Mouse (Mus musculus) T-cell, adult 2 months (primary cell): Measurements from ENCODE around the gene Tex2.
A peak's percentile ranks its signal among the peaks of the same experiment; 100 is the strongest.
"Not testable (repeated sequence)": the region's sequence is repeated elsewhere in the genome, so short reads cannot be mapped to it uniquely, and the experiment has no call there.

Experiments
- DNase-seq: peaks from one replicate; pipeline ENCODE4 v3.0.0; 2022; ENCODE audit warnings: low spot score

Gene Tex2

GRCm38 (mm10) chr11:106579146-106579545 is 34.1 kb downstream of the Tex2 start:
- no peak for DNase-seq

- DNase-seq: not testable (repeated sequence)
Observed at GRCm38 (mm10) chr11:106577624-106578355, 35.4 kb downstream of the Tex2 start.

- DNase-seq: no peak
Observed at GRCm38 (mm10) chr11:106574456-106574855, 38.8 kb downstream of the Tex2 start.

- DNase-seq: no peak
Observed at GRCm38 (mm10) chr11:106573476-106574240, 39.6 kb downstream of the Tex2 start.

- DNase-seq: no peak
Observed at GRCm38 (mm10) chr11:106572958-106573357, 40.3 kb downstream of the Tex2 start.

- no peak for DNase-seq
Observed at GRCm38 (mm10) chr11:106572020-106572782, 41.0 kb downstream of the Tex2 start.

GRCm38 (mm10) chr11:106571026-106571983 is 41.9 kb downstream of the Tex2 start:
- no peak for DNase-seq

GRCm38 (mm10) chr11:106568329-106568960 is 44.8 kb downstream of the Tex2 start:
- DNase-seq: no peak

GRCm38 (mm10) chr11:106566040-106566785 is 47.0 kb downstream of the Tex2 start:
- no peak for DNase-seq

GRCm38 (mm10) chr11:106564261-106564660 is 49.0 kb downstream of the Tex2 start:
- DNase-seq: peak; percentile 54

- DNase-seq: peak; percentile 50
Observed at GRCm38 (mm10) chr11:106562707-106563106, 50.5 kb downstream of the Tex2 start.

- no peak for DNase-seq
Observed at GRCm38 (mm10) chr11:106559773-106560172, 53.5 kb downstream of the Tex2 start.

- no peak for DNase-seq
Observed at GRCm38 (mm10) chr11:106558008-106558407, 55.2 kb downstream of the Tex2 start.

- DNase-seq: no peak
Observed at GRCm38 (mm10) chr11:106557398-106557797, 55.8 kb downstream of the Tex2 start.

- DNase-seq: no peak
Observed at GRCm38 (mm10) chr11:106556689-106557088, 56.5 kb downstream of the Tex2 start.

GRCm38 (mm10) chr11:106555805-106556615 is 57.2 kb downstream of the Tex2 start:
- DNase-seq: no peak

- DNase-seq: no peak
Observed at GRCm38 (mm10) chr11:106550398-106550797, 62.8 kb downstream of the Tex2 start.

GRCm38 (mm10) chr11:106546081-106546480 is 67.1 kb downstream of the Tex2 start:
- DNase-seq: no peak

GRCm38 (mm10) chr11:106544916-106545315 is 68.3 kb downstream of the Tex2 start:
- DNase-seq: peak; percentile 74
